Mouse (Mus musculus): ENCODE results near the gene Pnliprp2. TPM values are rescaled to one million over a fixed set of nuclear protein-coding genes. Genes with fewer than 3 reads are reported as not detected.

Pnliprp2 gene
- total RNA-seq, 2 experiments from 2014 or later = not detected

DNA sequence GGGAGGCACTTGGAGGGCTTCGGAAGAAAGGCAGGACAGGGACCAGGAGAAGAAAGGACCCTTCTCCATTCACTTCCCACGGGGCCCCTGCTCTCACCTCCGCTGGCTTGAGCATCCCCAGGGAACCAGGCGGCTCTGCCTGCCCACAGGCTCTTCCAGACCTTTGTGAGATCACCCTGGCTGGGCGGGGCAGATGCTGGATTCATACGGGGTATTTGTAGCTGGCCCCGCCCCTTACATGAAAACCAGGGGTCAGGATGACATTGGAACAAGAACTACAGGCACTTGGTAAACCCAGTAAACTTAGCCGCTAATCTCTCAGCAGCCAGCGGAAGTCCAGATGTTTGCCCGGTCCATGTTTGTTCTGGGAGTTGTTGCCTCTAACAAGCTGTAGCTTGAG is 34.8 kb downstream of the Pnliprp2 start, which contains the start of gene 1700019N19Rik:
1700019N19Rik (minus strand) TSS at position 178 of the 400 bp plus-strand sequence.
- no peak for ATAC-seq (replicated peaks; ENCODE audit: poor library complexity, severe bottlenecking)

DNA sequence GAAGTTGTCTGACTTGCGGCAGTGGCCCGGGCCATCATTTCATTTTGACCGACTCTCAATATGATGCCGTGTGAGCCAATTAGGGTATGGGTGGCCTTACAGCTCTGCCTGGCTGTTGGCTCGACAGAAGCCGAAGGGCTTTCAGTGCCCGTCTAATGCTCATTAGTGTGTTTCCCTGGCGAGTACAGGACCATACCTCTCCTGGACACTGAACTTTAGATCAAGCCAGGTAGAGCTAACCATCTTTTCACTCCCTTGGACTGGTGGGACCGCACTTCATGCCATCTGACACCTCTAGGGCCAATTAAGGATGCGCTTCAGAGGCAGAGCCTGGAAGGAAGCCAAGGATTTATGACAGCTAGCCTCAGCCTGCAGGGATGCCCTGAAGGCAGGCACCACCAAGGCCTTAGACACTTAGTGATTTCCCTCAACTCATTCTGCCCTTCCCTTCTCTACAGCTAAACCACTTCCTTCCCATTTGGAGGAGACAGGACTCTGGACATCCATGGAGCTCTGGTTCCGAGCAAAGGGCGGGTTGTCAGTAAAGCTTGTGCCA is 35.7 kb downstream of the Pnliprp2 start:
- ATAC-seq (replicated peaks; ENCODE audit: poor library complexity, severe bottlenecking) = no peak

DNA sequence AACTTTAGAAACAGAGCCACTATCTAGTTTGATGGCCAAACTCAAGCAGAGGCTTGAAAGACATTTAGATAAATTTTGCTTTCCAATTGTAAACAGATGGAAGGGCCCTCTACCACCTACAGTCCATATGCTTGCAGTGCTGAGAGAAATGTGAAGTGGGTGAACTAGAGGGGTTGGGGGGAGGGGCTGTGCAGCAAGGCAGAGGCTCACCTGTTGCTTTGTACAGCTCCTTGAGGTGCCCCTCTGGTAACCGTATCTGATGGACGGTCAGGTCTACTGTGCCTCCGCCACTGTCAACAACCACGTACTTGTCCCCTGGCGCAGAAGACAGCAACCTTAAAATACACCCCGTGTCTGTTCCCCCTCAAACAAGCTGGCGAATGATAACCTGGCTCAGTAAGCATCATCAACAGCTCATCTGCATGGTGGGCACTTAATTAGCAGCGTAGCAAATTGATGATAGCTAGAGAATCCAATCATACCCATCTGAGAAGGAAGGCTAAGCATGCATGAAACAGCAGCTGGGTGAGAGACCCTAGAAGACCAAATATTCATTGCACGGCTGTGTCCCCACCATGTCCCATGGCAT is 45.8 kb downstream of the Pnliprp2 start:
- ATAC-seq (replicated peaks; ENCODE audit: poor library complexity, severe bottlenecking) = no peak

DNA sequence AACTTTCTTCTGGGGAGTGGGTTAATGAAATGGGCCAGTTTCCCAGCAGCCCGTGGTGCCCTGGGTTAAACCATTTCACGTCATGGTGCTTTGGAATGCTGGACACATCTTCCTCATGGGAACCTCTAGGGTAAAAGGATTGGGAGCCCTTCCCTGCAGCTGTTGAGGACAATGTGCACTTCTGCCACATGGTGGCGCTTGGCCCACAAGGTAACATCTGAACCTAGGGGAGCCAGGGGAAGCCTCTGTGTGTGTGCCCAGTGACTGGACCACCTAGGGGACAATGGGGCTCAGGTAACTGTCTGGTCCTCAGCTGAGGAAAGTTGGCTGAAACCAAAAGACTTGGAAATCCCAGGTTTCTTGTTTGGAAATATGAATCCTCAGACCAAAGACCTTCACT is 46.8 kb downstream of the Pnliprp2 start:
- peak; percentile 71 for ATAC-seq (replicated peaks; ENCODE audit: poor library complexity, severe bottlenecking)

DNA sequence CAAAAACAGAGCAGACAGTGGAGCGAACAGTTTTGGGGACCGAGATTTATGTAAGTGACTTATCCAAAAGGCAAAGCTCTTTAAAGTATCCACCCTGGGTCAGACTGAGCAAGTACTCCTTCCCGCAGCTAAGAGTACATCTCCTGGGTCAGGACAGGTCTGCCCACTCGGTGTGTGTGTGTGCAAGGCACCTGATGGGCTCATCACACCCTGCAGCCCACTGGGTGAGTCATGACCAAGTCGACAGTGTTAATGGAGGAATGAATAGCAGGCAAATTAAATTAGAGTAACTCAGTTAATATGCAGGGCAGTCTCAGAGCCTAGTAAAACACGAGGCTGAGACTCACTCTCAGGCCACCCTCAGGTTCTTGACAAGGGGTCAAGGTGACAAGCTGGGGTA is 49.3 kb downstream of the Pnliprp2 start:
- ATAC-seq (replicated peaks; ENCODE audit: poor library complexity, severe bottlenecking) = no peak

DNA sequence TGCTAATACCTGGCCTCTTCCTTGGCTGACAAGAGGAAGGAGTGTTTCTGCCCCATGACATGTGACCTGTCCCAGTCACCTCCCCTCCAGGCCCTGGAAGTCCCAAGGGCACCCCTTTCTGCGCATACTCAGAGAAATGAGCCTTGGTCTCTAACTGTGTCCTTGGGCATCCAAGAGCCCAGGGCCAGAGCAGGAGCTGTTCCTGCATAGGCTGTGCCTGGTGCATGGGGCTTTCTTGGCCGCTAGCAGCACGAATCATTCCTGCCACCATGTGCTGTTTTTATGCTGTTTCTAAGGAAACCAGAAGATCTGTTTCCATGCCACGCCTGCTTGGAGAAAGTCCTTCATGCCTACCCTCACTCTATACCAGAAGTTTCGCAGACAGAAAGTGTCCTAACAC is 51.0 kb downstream of the Pnliprp2 start:
- no peak for ATAC-seq (replicated peaks; ENCODE audit: poor library complexity, severe bottlenecking)

DNA sequence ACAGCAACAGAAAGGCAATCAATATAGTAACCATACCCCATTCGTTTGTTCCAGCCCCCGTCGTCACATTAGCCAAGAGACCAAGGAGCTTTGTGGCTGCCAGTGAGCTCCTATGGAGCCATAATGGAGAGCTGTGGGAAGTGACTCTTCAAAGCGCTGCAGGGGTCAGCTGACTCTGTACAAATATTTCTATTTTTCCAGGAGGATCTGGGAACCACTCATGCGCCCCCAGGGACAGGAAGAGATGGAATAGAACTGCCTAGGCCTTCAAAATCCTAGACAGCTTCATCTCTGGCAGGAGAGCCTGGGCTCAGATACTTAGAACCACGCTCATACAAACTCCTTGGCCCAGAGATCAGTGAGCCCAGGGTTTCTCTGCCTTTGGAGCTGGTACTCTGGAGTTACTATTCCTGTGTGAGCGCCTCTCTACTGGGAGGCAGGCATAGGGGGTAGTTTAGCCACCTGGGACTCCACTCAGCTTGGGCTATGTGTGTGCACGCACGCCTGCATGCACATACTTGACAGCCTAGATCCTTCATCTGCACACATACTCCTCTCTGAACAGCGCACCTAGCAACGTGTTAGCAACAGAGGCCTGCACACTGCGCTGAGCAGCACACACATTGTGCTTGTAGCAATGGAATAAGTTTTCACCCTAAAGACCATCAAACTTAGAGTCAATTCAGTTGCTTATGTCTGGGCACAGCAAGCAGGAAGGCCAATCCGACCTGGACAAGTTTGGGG is 55.8 kb downstream of the Pnliprp2 start:
- no peak for ATAC-seq (replicated peaks; ENCODE audit: poor library complexity, severe bottlenecking)

DNA sequence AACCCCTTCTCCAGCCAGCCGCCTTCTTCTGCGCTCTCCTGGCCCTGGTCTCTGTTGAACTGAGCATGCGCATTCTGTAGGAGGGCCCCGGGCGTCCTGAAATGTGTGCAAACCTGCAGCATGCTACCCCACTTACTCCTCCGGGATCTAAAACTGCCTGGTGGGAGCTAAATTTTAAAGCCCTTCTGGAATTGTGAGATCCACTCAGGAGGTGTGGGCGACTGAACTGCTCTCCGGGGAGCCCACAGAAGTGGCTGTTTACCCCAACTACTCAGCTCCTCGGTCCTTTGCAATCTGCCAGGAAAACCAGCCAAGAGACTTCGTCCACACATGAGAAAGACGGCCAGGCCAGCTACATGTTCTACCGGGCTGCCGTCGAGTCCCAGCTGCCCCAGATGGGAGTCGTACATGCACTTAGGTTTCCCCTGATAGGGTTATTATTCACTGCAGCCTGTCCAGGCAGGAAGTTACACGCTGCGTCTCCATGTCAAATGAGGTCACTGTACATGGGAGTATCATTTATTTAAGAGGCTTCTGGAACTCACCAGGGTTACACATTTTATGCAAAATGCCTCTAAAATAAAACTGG is 57.0 kb downstream of the Pnliprp2 start:
- no peak for ATAC-seq (replicated peaks; ENCODE audit: poor library complexity, severe bottlenecking)

DNA sequence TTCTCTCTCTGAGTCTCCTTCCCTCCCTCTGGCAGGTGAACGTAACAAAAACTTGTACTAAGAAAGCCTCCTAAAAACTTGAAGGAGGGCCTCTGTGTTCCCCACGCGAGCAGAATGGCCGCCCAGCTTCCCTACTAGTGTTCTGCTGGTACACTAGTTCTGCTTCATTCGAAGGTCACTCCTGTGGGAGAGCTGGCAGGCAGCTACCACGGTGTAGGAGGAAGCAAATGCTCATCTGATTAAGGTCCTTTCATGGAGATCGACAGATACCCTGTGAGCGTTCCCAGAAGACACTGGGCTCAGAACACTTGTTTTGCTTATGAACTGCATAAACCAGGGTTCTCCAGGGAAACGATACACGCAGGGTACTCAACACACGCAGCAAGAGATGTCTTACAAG is 57.9 kb downstream of the Pnliprp2 start:
- ATAC-seq (replicated peaks; ENCODE audit: poor library complexity, severe bottlenecking) = no peak

DNA sequence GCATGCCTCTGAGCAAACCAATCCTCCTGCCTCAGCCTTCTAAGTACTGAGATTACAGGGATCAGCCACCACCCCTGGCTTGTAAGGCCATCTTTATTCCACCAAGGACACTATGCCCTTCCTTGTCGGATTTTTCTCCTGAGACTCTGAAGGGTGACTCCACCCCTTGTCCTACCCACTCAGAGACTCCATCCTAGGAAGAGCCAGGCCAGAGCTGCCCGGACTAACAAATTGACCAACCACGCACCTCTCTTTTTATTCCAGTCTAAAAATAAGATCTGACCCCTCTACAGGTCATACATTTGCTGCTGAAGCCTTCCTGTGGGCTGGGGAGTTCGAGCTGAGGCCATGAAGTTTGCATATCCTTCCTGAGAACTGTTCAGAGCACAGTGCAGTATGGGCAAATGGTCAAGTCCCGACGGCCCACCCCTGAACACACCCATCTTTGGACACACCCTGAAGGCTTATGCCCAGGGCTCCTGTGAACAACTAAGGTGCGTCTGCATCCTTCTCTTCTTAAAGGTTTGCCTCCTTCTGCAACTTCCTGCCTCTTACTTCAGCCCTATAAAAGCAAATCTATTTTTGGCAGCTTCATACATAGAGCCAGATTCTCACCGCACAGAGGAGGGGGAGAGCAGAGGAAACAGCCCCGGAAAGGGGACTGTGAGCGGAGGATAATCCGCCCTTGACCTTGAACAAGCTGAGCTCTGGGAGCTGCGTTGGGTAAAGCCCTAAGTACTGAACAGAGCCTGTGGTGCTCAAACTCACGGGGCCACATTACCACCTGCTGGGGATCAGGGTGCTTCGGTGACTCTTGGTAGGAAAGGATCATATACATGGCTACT is 59.3 kb downstream of the Pnliprp2 start:
- ATAC-seq (replicated peaks; ENCODE audit: poor library complexity, severe bottlenecking) = no peak

DNA sequence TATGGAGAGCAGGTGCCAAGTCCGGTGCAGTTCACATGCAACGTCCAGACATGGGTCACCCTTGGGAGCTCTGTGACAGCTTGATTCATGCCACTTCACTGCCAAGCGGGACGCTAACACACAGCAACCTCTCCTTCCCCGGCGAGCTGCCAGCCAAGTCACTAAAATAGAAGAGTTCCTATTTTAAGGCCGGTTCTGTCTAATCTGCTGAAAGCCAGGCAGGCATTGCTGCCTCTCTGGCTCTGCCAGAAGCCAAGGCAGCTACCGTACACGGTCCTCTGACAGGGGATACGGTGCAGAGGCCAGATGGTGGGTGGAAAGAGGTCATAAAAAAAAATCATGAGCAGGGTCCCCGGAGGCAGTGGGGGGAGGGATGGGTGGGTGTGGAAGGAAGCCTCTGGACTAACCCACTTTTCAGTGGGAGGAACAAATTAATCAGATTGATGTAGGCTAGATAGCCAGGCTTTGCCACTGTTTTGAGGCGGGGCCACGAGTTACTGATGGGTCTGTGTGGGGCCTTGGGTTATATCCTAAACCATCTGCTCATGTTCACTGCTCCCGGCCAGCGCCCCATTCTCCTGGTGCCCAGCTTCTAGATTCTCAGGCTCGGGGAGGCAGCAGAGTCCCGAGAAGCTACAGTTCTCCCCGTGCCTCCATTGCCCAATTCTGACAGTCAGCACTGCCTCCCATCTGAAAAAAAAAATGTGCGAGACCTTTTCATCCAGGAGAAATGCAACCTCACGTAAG is 63.1 kb downstream of the Pnliprp2 start:
- no peak for ATAC-seq (replicated peaks; ENCODE audit: poor library complexity, severe bottlenecking)

DNA sequence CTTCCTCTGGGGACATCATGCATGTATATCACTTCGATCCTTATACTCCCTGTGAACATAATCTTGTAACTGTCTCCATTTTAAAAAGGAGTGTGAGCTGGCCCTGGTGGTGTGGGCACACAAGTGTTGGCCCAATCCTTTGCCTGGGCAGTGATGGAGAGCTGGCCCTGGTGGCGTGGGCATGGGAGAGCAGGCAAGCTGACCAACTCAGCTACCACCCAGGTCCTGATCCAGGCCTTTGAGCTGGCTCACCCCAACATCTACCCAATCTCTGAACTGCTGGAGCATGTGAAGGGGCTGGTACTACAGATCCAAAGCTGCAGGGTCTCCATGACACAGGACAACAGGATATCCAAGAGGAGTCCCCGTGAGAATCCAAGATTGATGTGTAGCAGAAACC is 63.8 kb downstream of the Pnliprp2 start:
- no peak for ATAC-seq (replicated peaks; ENCODE audit: poor library complexity, severe bottlenecking)

DNA sequence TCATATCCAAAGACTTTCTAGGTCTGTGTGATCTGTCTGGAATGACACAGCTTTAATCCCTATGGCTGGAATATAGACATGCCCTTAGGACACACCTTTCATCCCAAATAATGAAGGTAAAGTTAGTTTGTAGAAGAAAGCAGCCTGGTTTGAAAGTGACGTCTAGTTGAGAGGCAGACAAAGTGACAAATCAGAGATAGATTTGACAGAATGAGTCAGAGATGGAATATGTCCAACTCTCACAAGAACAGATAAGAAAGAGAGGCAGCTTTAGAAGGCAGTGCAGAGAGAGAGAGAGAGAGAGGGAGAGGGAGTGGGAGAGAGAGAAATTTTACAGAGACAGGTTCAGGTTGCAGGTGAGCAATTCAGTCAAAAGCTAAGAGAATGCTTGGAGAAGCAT is 64.8 kb downstream of the Pnliprp2 start:
- no peak for ATAC-seq (replicated peaks; ENCODE audit: poor library complexity, severe bottlenecking)

Other genes with a start within 250 kb of the Pnliprp2 start
- gene Ccdc172, start 247.7 kb upstream of the Pnliprp2 start, total RNA-seq (2014; fragmentation: Nextera tagmentation) = not detected in 2 replicates
- not detected in 2 replicates for gene Ccdc172, start 247.7 kb upstream of the Pnliprp2 start, total RNA-seq (2017)
- gene Pnlip, start 107.2 kb upstream of the Pnliprp2 start, total RNA-seq (2014; fragmentation: Nextera tagmentation) = not detected in 2 replicates
- not detected in 2 replicates for gene Pnlip, start 107.2 kb upstream of the Pnliprp2 start, total RNA-seq (2017)
- not detected in 2 replicates for gene Pnliprp1, start 30.8 kb upstream of the Pnliprp2 start, total RNA-seq (2014; fragmentation: Nextera tagmentation)
- gene Pnliprp1, start 30.8 kb upstream of the Pnliprp2 start, total RNA-seq (2017) = not detected in 2 replicates
- not detected in 2 replicates for gene 1700019N19Rik, start 34.7 kb downstream of the Pnliprp2 start, total RNA-seq (2014; fragmentation: Nextera tagmentation)
- gene 1700019N19Rik, start 34.7 kb downstream of the Pnliprp2 start, total RNA-seq (2017) = not detected in 2 replicates
- not detected in 2 replicates for gene Eno4, start 183.7 kb downstream of the Pnliprp2 start, total RNA-seq (2014; fragmentation: Nextera tagmentation)
- not detected in 2 replicates for gene Eno4, start 183.7 kb downstream of the Pnliprp2 start, total RNA-seq (2017)
- gene Hspa12a, start 183.9 kb downstream of the Pnliprp2 start, total RNA-seq (2014; fragmentation: Nextera tagmentation) = not detected in 2 replicates
- 0.05 TPM in 1 of 2 replicates, not detected in the other for gene Hspa12a, start 183.9 kb downstream of the Pnliprp2 start, total RNA-seq (2017)

Data from granulocyte monocyte progenitor cell, adult 5-6 weeks (primary cell).